Mouse (Mus musculus): ENCODE measurements around the gene H2-Ke6. TPM values are rescaled to one million over a fixed set of nuclear protein-coding genes. Genes with fewer than 3 reads are reported as not detected.

The H2-Ke6 gene
- polyA plus RNA-seq, 1 experiment from 2014 or later = 46.0 TPM

DNA sequence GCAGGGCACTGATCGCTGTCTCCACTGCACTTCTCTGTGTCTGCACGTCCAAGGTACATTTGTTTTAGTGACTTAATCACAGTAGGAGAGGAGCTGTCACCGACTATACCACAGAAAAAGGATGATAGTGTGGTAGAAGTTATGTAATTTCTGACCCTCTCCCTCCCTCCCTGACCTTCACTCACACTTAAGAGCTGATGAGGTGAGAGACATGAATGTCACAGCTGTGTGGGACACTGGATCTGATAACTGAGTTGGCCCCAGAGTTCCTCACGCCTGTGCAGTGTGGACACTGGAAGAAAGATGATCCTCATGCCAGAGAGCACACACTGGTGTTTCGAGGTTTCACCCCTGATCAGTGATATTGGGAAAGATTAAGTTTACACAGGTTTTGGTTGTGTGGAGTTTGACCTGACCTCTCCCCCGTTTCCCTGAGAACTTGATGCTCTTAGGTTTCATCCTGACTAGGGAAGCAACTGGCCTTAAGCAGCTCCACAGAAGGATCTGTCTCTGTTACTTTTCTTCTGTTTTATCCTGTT lies 48.3 kb downstream of the H2-Ke6 start:
- no peak overlapping the region for H3K4me3 ChIP-seq (ENCODE audit: low read length)
- no peaks in the 10 kb centered on the region for H3K36me3 ChIP-seq (ENCODE audit: control insufficient read depth, insufficient read depth, low read length)
- H3K4me1 ChIP-seq (ENCODE audit: control insufficient read depth, insufficient read depth, low read length) = peaks cover 7% of the 10 kb centered on the region; the same call in 1 of the 2 replicates
- 46% methylated on average over 6 of the region's 6 CpGs for WGBS
- H3K4me2 ChIP-seq (replicated peaks; ENCODE audit: low read depth, low read length) = no peak overlapping the region
- H3K27ac ChIP-seq (ENCODE audit: low read depth, low read length) = no peak overlapping the region
- no peak overlapping the region for H3K9ac ChIP-seq (ENCODE audit: low read depth, low read length)
- peaks cover 41% of the 10 kb centered on the region for H3K27me3 ChIP-seq (ENCODE audit: control insufficient read depth, insufficient read depth, low read length)
- no peaks in the 10 kb centered on the region for H3K9me3 ChIP-seq (ENCODE audit: control insufficient read depth, low read length)
- ATAC-seq (ENCODE audit: low FRiP score, low TSS enrichment) = no peak

DNA sequence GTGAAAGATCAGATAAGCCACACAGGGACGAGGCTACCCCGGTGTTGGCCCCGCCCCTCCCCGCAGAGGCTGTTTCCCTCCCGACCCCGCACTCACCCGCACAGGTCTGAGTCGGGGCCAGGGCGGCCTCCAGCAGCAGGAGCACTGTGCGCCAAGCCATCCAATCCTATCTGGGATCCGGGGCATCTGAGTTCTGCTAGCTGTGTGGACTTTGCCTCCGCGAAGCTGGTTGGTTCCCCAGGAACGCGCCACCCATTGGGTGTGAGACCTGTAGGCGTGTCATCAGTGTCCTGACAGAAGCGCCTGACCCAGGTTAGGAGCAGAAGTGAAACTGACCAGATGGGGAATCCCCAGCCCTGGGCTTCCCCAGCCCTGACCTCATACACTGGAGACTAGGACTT lies 49.2 kb downstream of the H2-Ke6 start:
- Histone ChIP-seq H3K4me3 (ENCODE audit: low read length) (peak overlapping the region; percentile 39), H3K4me2 (replicated peaks; ENCODE audit: low read depth, low read length) (peak overlapping the region; percentile 55), H3K9me3 (ENCODE audit: control insufficient read depth, low read length) (no peaks in the 10 kb centered on the region), H3K4me1 (ENCODE audit: control insufficient read depth, insufficient read depth, low read length) (peaks cover 7% of the 10 kb centered on the region; the same call in 1 of the 2 replicates), H3K27me3 (ENCODE audit: control insufficient read depth, insufficient read depth, low read length) (peaks cover 44% of the 10 kb centered on the region), H3K9ac (ENCODE audit: low read depth, low read length) (peak overlapping the region; percentile 50), H3K27ac (ENCODE audit: low read depth, low read length) (no peak overlapping the region), H3K36me3 (ENCODE audit: control insufficient read depth, insufficient read depth, low read length) (no peaks in the 10 kb centered on the region)
- ATAC-seq (ENCODE audit: low FRiP score, low TSS enrichment) = peak; percentile 47
- WGBS = under 1% methylated on average over 16 of the region's 17 CpGs

DNA sequence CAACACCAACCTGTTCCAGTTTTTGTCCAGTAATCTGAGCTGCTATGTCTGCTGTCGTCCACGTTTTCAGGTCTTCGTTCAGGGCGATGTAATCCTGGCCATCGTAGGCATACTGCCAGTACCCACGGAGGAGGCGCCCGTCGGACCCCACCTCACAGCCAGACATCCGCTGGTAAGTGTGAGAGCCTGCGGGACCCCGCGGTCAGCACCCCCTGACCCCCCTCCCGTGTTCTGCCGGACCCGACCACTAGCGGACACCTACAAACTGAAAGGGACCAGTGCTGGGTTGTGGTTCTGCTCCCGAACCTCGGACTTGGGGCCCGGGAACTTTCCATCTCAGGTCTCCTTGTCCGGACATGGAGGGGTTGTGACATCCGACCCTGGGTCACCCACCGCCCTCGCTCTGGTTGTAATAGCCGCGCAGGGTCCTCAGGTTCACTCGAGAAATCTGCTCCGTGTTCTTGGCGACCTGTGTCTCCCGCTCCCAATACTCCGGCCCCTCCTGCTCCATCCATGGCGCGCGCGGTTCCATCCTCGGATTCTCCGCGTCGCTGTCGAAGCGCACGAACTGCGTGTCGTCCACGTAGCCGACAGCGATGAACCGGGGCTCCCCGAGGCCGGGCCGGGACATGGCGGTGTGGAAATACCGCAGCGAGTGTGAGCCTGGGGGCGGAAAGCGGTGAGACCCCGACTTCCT lies 49.9 kb downstream of the H2-Ke6 start:
- no peak overlapping the region for H3K27ac ChIP-seq (ENCODE audit: low read depth, low read length)
- H3K9ac ChIP-seq (ENCODE audit: low read depth, low read length) = peak overlapping the region; percentile 50

More for the DNA sequence above, 49.9 kb downstream of the H2-Ke6 start:
- ATAC-seq (ENCODE audit: low FRiP score, low TSS enrichment) = no peak
- H3K4me3 ChIP-seq (ENCODE audit: low read length) = peak overlapping the region; percentile 39
- 2% methylated on average over 57 of the region's 57 CpGs for WGBS
- H3K9me3 ChIP-seq (ENCODE audit: control insufficient read depth, low read length) = no peaks in the 10 kb centered on the region
- peak overlapping the region; percentile 55 for H3K4me2 ChIP-seq (replicated peaks; ENCODE audit: low read depth, low read length)
- no peaks in the 10 kb centered on the region for H3K36me3 ChIP-seq (ENCODE audit: control insufficient read depth, insufficient read depth, low read length)
- H3K4me1 ChIP-seq (ENCODE audit: control insufficient read depth, insufficient read depth, low read length) = peaks cover 7% of the 10 kb centered on the region; the same call in 1 of the 2 replicates
- H3K27me3 ChIP-seq (ENCODE audit: control insufficient read depth, insufficient read depth, low read length) = peaks cover 44% of the 10 kb centered on the region

MicroRNAs encoded within 50 kb of the gene (microRNA counts, 519-probe panel; counts per million panel counts)
- not detected for microRNA mmu-miR-219

Small RNA genes within 50 kb of the gene (microRNA-seq; reads per million reads assigned to microRNA genes)
- gene Mir219a-1 = 1.1 reads per million
- gene Mir219c = not detected

Other genes with a start within 250 kb of the H2-Ke6 start
- 18.4 and 19.4 TPM in 2 replicates for gene Angptl4, start 246.2 kb downstream of the H2-Ke6 start, polyA plus RNA-seq (2014; fragmentation: Nextera tagmentation; extraction: Ambion mirVana)
- gene Kank3, start 217.5 kb downstream of the H2-Ke6 start, polyA plus RNA-seq (2014; fragmentation: Nextera tagmentation; extraction: Ambion mirVana) = 49.9 and 52.1 TPM in 2 replicates
- 1,210 and 1,489 TPM in 2 replicates for gene Rps28, start 203.5 kb downstream of the H2-Ke6 start, polyA plus RNA-seq (2014; fragmentation: Nextera tagmentation; extraction: Ambion mirVana)
- gene Ndufa7, start 203.5 kb downstream of the H2-Ke6 start, polyA plus RNA-seq (2014; fragmentation: Nextera tagmentation; extraction: Ambion mirVana) = 504 and 675 TPM in 2 replicates
- gene Cd320, start 185.0 kb downstream of the H2-Ke6 start, polyA plus RNA-seq (2014; fragmentation: Nextera tagmentation; extraction: Ambion mirVana) = 111 and 121 TPM in 2 replicates
- gene Gm7029, start 154.2 kb downstream of the H2-Ke6 start, polyA plus RNA-seq (2014; fragmentation: Nextera tagmentation; extraction: Ambion mirVana) = not detected in 2 replicates
- 6.2 and 20.8 TPM in 2 replicates for gene Kifc1, start 137.4 kb downstream of the H2-Ke6 start, polyA plus RNA-seq (2014; fragmentation: Nextera tagmentation; extraction: Ambion mirVana)
- not detected in 2 replicates for gene Platr17, start 122.9 kb downstream of the H2-Ke6 start, polyA plus RNA-seq (2014; fragmentation: Nextera tagmentation; extraction: Ambion mirVana)
- gene Daxx, start 118.6 kb downstream of the H2-Ke6 start, polyA plus RNA-seq (2014; fragmentation: Nextera tagmentation; extraction: Ambion mirVana) = 31.9 and 50.8 TPM in 2 replicates
- gene Tapbp, start 112.2 kb downstream of the H2-Ke6 start, polyA plus RNA-seq (2014; fragmentation: Nextera tagmentation; extraction: Ambion mirVana) = 17.4 and 24.6 TPM in 2 replicates
- 11.1 TPM in 2 replicates for gene Zbtb22, start 112.2 kb downstream of the H2-Ke6 start, polyA plus RNA-seq (2014; fragmentation: Nextera tagmentation; extraction: Ambion mirVana)
- gene Rgl2, start 98.5 kb downstream of the H2-Ke6 start, polyA plus RNA-seq (2014; fragmentation: Nextera tagmentation; extraction: Ambion mirVana) = 26.3 and 28.2 TPM in 2 replicates
- gene Pfdn6, start 87.7 kb downstream of the H2-Ke6 start, polyA plus RNA-seq (2014; fragmentation: Nextera tagmentation; extraction: Ambion mirVana) = 169 and 211 TPM in 2 replicates
- gene Wdr46, start 87.4 kb downstream of the H2-Ke6 start, polyA plus RNA-seq (2014; fragmentation: Nextera tagmentation; extraction: Ambion mirVana) = 26.5 and 37.8 TPM in 2 replicates
- 2.8 and 3.3 TPM in 2 replicates for gene B3galt4, start 76.6 kb downstream of the H2-Ke6 start, polyA plus RNA-seq (2014; fragmentation: Nextera tagmentation; extraction: Ambion mirVana)
- 24.9 and 40.8 TPM in 2 replicates for gene Vps52, start 72.2 kb downstream of the H2-Ke6 start, polyA plus RNA-seq (2014; fragmentation: Nextera tagmentation; extraction: Ambion mirVana)
- gene Rps18, start 72.1 kb downstream of the H2-Ke6 start, polyA plus RNA-seq (2014; fragmentation: Nextera tagmentation; extraction: Ambion mirVana) = 2,014 and 2,736 TPM in 2 replicates
- gene H2-K1, start 27.7 kb downstream of the H2-Ke6 start, polyA plus RNA-seq (2014; fragmentation: Nextera tagmentation; extraction: Ambion mirVana) = 11.2 and 18.8 TPM in 2 replicates
- gene Ring1, start 3.4 kb downstream of the H2-Ke6 start, polyA plus RNA-seq (2014; fragmentation: Nextera tagmentation; extraction: Ambion mirVana) = 5.5 and 12.4 TPM in 2 replicates
- gene Slc39a7, start 3.6 kb upstream of the H2-Ke6 start, polyA plus RNA-seq (2014; fragmentation: Nextera tagmentation; extraction: Ambion mirVana) = 70.3 and 86.0 TPM in 2 replicates
- 22.2 and 28.0 TPM in 2 replicates for gene Rxrb, start 3.8 kb upstream of the H2-Ke6 start, polyA plus RNA-seq (2014; fragmentation: Nextera tagmentation; extraction: Ambion mirVana)
- gene Col11a2, start 11.4 kb upstream of the H2-Ke6 start, polyA plus RNA-seq (2014; fragmentation: Nextera tagmentation; extraction: Ambion mirVana) = 1.9 and 2.1 TPM in 2 replicates
- gene H2-Oa, start 64.3 kb upstream of the H2-Ke6 start, polyA plus RNA-seq (2014; fragmentation: Nextera tagmentation; extraction: Ambion mirVana) = 0.51 and 0.76 TPM in 2 replicates
- 16.1 and 19.3 TPM in 2 replicates for gene H2-DMa, start 91.5 kb upstream of the H2-Ke6 start, polyA plus RNA-seq (2014; fragmentation: Nextera tagmentation; extraction: Ambion mirVana)
- 153 and 178 TPM in 2 replicates for gene Brd2, start 94.6 kb upstream of the H2-Ke6 start, polyA plus RNA-seq (2014; fragmentation: Nextera tagmentation; extraction: Ambion mirVana)
- gene H2-DMb2, start 115.2 kb upstream of the H2-Ke6 start, polyA plus RNA-seq (2014; fragmentation: Nextera tagmentation; extraction: Ambion mirVana) = 18.5 and 21.9 TPM in 2 replicates
- gene H2-DMb1, start 125.0 kb upstream of the H2-Ke6 start, polyA plus RNA-seq (2014; fragmentation: Nextera tagmentation; extraction: Ambion mirVana) = 4.1 and 4.2 TPM in 2 replicates
- 1.9 and 2.9 TPM in 2 replicates for gene Tap1, start 159.5 kb upstream of the H2-Ke6 start, polyA plus RNA-seq (2014; fragmentation: Nextera tagmentation; extraction: Ambion mirVana)
- 2.1 and 3.4 TPM in 2 replicates for gene Psmb9, start 159.7 kb upstream of the H2-Ke6 start, polyA plus RNA-seq (2014; fragmentation: Nextera tagmentation; extraction: Ambion mirVana)
- gene Psmb8, start 169.7 kb upstream of the H2-Ke6 start, polyA plus RNA-seq (2014; fragmentation: Nextera tagmentation; extraction: Ambion mirVana) = 4.3 and 4.8 TPM in 2 replicates
- gene Tap2, start 175.5 kb upstream of the H2-Ke6 start, polyA plus RNA-seq (2014; fragmentation: Nextera tagmentation; extraction: Ambion mirVana) = 1.2 and 1.8 TPM in 2 replicates
- not detected in 2 replicates for gene H2-Ob, start 210.8 kb upstream of the H2-Ke6 start, polyA plus RNA-seq (2014; fragmentation: Nextera tagmentation; extraction: Ambion mirVana)
- gene H2-Ab1, start 229.6 kb upstream of the H2-Ke6 start, polyA plus RNA-seq (2014; fragmentation: Nextera tagmentation; extraction: Ambion mirVana) = 21.7 and 22.9 TPM in 2 replicates

Measured in kidney, embryonic 14.5 days (tissue).